ENCODE assay signal across 18 mouse cellular contexts in genomic region chr1:156779595-156779994, GRCm38 (mm10). TPM values are rescaled to one million over a fixed set of nuclear protein-coding genes. Genes with fewer than 3 reads are reported as not detected.
DNase-seq lines count a peak whose midpoint lies in the region; ATAC-seq and TF ChIP-seq lines count a peak whose summit lies in the region.
"Had no signal": no experiment of that assay in that cellular context is flagged by ENCODE, and none has a peak within 500 bp of the region (broad histone marks: within the 10 kb centered on the region; RNA-seq: fewer than 3 reads in every experiment).

No protein-coding gene starts in this region.

- ATAC-seq in heart, embryonic 11.5 days (replicated peaks; ENCODE audit: insufficient number of reproducible peaks, low FRiP score, low TSS enrichment), result no peak
- ATAC-seq in lung, embryonic 14.5 days (ENCODE audit: insufficient read depth), result no peak
- peak; percentile 22; the same call in 1 of the 2 replicates for ATAC-seq in forebrain, embryonic 16.5 days
- ATAC-seq in stomach, embryonic 16.5 days (ENCODE audit: insufficient read depth, low FRiP score), result no peak
- no peak for ATAC-seq in megakaryocyte-erythroid progenitor cell, adult 5-6 weeks (replicated peaks; ENCODE audit: low FRiP score, low TSS enrichment, poor library complexity, severe bottlenecking)
- ATAC-seq: liver, embryonic 12.5 days had no signal

- peak overlapping the region; percentile 42 for H3K27ac ChIP-seq in heart, embryonic 11.5 days (ENCODE audit: low read depth, low read length)
- peak overlapping the region; percentile 33; the same call in 1 of the 2 replicates for H3K27ac ChIP-seq in lung, embryonic 14.5 days (ENCODE audit: low read depth)
- no peak overlapping the region for H3K27ac ChIP-seq in forebrain, embryonic 16.5 days (ENCODE audit: low read length)
- peak overlapping the region; percentile 88 for H3K27ac ChIP-seq in stomach, embryonic 16.5 days (ENCODE audit: low read length)
- H3K27ac ChIP-seq: hindbrain, embryonic 14.5 days; liver, embryonic 12.5 days; macrophage had no signal

- intact Hi-C loops in heart, postnatal 10 days (cut with DNase I), result no loop called here

- 81% methylated on average over 4 of the region's 4 CpGs for WGBS in heart, embryonic 11.5 days (ENCODE audit: insufficient replicate concordance)
- 80% methylated on average over 4 of the region's 4 CpGs for WGBS in lung, embryonic 14.5 days
- WGBS in forebrain, embryonic 16.5 days, result 7% methylated on average over 4 of the region's 4 CpGs
- WGBS in stomach, embryonic 16.5 days, result 79% methylated on average over 4 of the region's 4 CpGs

- H3K9me3 ChIP-seq in heart, embryonic 11.5 days (replicated peaks; ENCODE audit: control insufficient read depth, low read length), result no peaks in the 10 kb centered on the region
- H3K9me3 ChIP-seq in lung, embryonic 14.5 days (ENCODE audit: low read depth, low read length), result no peaks in the 10 kb centered on the region
- no peaks in the 10 kb centered on the region for H3K9me3 ChIP-seq in forebrain, embryonic 16.5 days (ENCODE audit: control insufficient read depth, low read length)
- H3K9me3 ChIP-seq in stomach, embryonic 16.5 days (replicated peaks; ENCODE audit: control insufficient read depth, low read length), result no peaks in the 10 kb centered on the region
- H3K9me3 ChIP-seq: liver, embryonic 12.5 days had no signal

- no peaks in the 10 kb centered on the region for H3K36me3 ChIP-seq in heart, embryonic 11.5 days (ENCODE audit: control insufficient read depth, insufficient read depth, low read length)
- H3K36me3 ChIP-seq in lung, embryonic 14.5 days (ENCODE audit: insufficient read depth), result no peaks in the 10 kb centered on the region
- H3K36me3 ChIP-seq in forebrain, embryonic 16.5 days (ENCODE audit: control insufficient read depth, insufficient read depth), result no peaks in the 10 kb centered on the region
- H3K36me3 ChIP-seq in stomach, embryonic 16.5 days (ENCODE audit: control insufficient read depth, insufficient read depth, low read length), result no peaks in the 10 kb centered on the region
- H3K36me3 ChIP-seq: liver, embryonic 12.5 days had no signal

- H3K9ac ChIP-seq in heart, embryonic 11.5 days (ENCODE audit: low read depth, low read length), result peak overlapping the region; percentile 34; the same call in 1 of the 2 replicates
- H3K9ac ChIP-seq in lung, embryonic 14.5 days, result no peak overlapping the region
- H3K9ac ChIP-seq in forebrain, embryonic 16.5 days (replicated peaks; ENCODE audit: low read depth, low read length), result no peak overlapping the region
- H3K9ac ChIP-seq in stomach, embryonic 16.5 days (ENCODE audit: low read length), result peak overlapping the region; percentile 26; the same call in 1 of the 2 replicates
- H3K9ac ChIP-seq: hindbrain, embryonic 14.5 days; liver, embryonic 12.5 days had no signal

- H3K27me3 ChIP-seq in heart, embryonic 11.5 days (ENCODE audit: control insufficient read depth, insufficient read depth, low read length), result no peaks in the 10 kb centered on the region
- H3K27me3 ChIP-seq in lung, embryonic 14.5 days (ENCODE audit: insufficient read depth, low read length), result no peaks in the 10 kb centered on the region
- H3K27me3 ChIP-seq in forebrain, embryonic 16.5 days (replicated peaks; ENCODE audit: control insufficient read depth, insufficient read depth, low read length), result no peaks in the 10 kb centered on the region
- no peaks in the 10 kb centered on the region for H3K27me3 ChIP-seq in stomach, embryonic 16.5 days (ENCODE audit: control insufficient read depth, insufficient read depth, low read length)
- H3K27me3 ChIP-seq: liver, embryonic 12.5 days had no signal

- H3K4me1 ChIP-seq in heart, embryonic 11.5 days (ENCODE audit: control insufficient read depth, insufficient read depth, low read length), result peaks cover 15% of the 10 kb centered on the region; the same call in 1 of the 2 replicates
- peaks cover 8% of the 10 kb centered on the region for H3K4me1 ChIP-seq in lung, embryonic 14.5 days (ENCODE audit: insufficient read depth)
- peaks cover 29% of the 10 kb centered on the region for H3K4me1 ChIP-seq in forebrain, embryonic 16.5 days (replicated peaks; ENCODE audit: control insufficient read depth, insufficient read depth, low read length)
- H3K4me1 ChIP-seq in stomach, embryonic 16.5 days (ENCODE audit: control insufficient read depth, insufficient read depth, low read length), result peaks cover 36% of the 10 kb centered on the region

- peak overlapping the region; percentile 42 for H3K4me2 ChIP-seq in heart, embryonic 11.5 days
- H3K4me2 ChIP-seq in lung, embryonic 14.5 days, result no peak overlapping the region
- H3K4me2 ChIP-seq in forebrain, embryonic 16.5 days (ENCODE audit: low read length), result no peak overlapping the region
- no peak overlapping the region for H3K4me2 ChIP-seq in stomach, embryonic 16.5 days (ENCODE audit: low read depth, low read length)
- H3K4me2 ChIP-seq: hindbrain, embryonic 14.5 days; liver, embryonic 12.5 days had no signal

- no peak for TF ChIP-seq CTCF in lung, embryonic 14.5 days (IDR thresholded peaks at IDR 0.05; ENCODE audit: low read depth)

- DNase-seq in heart, postnatal 10 days, result no peak
- no peak for DNase-seq in lung, embryonic 14.5 days
- no peak for DNase-seq in lung, postnatal 36 days
- no peak for DNase-seq in lung, adult 18-20 months
- DNase-seq: B cell, adult 2 months; cerebellum, adult 9-10 months; kidney, postnatal 10 days; layer of hippocampus, postnatal 36 days; spleen, adult 18-20 months had no signal

- no peak overlapping the region for H3K4me3 ChIP-seq in heart, embryonic 11.5 days (ENCODE audit: low read depth, low read length)
- no peak overlapping the region for H3K4me3 ChIP-seq in lung, embryonic 14.5 days (ENCODE audit: low read depth, low read length)
- no peak overlapping the region for H3K4me3 ChIP-seq in forebrain, embryonic 16.5 days (replicated peaks; ENCODE audit: low read length)
- no peak overlapping the region for H3K4me3 ChIP-seq in stomach, embryonic 16.5 days (replicated peaks; ENCODE audit: low read length)
- H3K4me3 ChIP-seq: liver, embryonic 12.5 days had no signal

RNA-seq across cellular contexts. Expression of gene Angptl1, which starts 58.8 kb away (rescaled TPM):
- polyA plus RNA-seq in heart, embryonic 11.5 days (2014; fragmentation: Nextera tagmentation; extraction: Ambion mirVana), result 2.6 and 3.0 TPM in 2 replicates
- total RNA-seq in heart, postnatal 10 days (2021), result 1 to 10 TPM; 2.4 to 2.5 TPM
- polyA plus RNA-seq in lung, embryonic 14.5 days (2014; fragmentation: Nextera tagmentation; extraction: Ambion mirVana), result 1.2 and 1.8 TPM in 2 replicates
- 0.87 and 1.5 TPM in 2 replicates for polyA plus RNA-seq in forebrain, embryonic 16.5 days (2015; fragmentation: Nextera tagmentation; extraction: Ambion mirVana)
- polyA plus RNA-seq in stomach, embryonic 16.5 days (2015; fragmentation: Nextera tagmentation; extraction: Ambion mirVana), result 19.3 and 20.0 TPM in 2 replicates
- total RNA-seq in megakaryocyte-erythroid progenitor cell, adult 5-6 weeks (2014; fragmentation: Nextera tagmentation), result not detected in 2 replicates
- not detected in 2 replicates for total RNA-seq in megakaryocyte-erythroid progenitor cell, adult 5-6 weeks (2017)
- total RNA-seq: MEL; monocyte, adult 5-6 weeks had no signal
- polyA plus RNA-seq: macrophage had no signal

Comparison
In these comparisons a context has a peak if more than half of its experiments do, and no peak if none do; other contexts are left out.
1. H3K9ac ChIP-seq: peak in heart, embryonic 11.5 days (single experiment) and stomach, embryonic 16.5 days (single experiment); none in lung, embryonic 14.5 days (single experiment) and forebrain, embryonic 16.5 days (single experiment).